Mouse (Mus musculus): ENCODE measurements around the gene Ccdc3.
"Not testable (repeated sequence)": the region's sequence is repeated elsewhere in the genome, so short reads cannot be mapped to it uniquely, and the experiment has no call there.

Ccdc3 gene

GRCm38 (mm10) chr2:5137500-5138286, at the start of gene Ccdc3:
Gene Ccdc3 (plus strand): TSS chr2:5137776.
- DNase-seq (ENCODE audit: low read depth, low spot score): no peak

- DNase-seq (ENCODE audit: low read depth, low spot score): not testable (repeated sequence)
These were observed 47.2 kb upstream of the Ccdc3 start for GRCm38 (mm10) chr2:5090385-5090784.

GRCm38 (mm10) chr2:5094876-5095275, 42.7 kb upstream of the Ccdc3 start:
- no peak for DNase-seq (ENCODE audit: low read depth, low spot score)

- DNase-seq (ENCODE audit: low read depth, low spot score): no peak
These were observed 42.3 kb upstream of the Ccdc3 start for GRCm38 (mm10) chr2:5095316-5095715.

- no peak for DNase-seq (ENCODE audit: low read depth, low spot score)
These were observed 39.7 kb upstream of the Ccdc3 start for GRCm38 (mm10) chr2:5097786-5098445.

- no peak for DNase-seq (ENCODE audit: low read depth, low spot score)
These were observed 38.4 kb upstream of the Ccdc3 start for GRCm38 (mm10) chr2:5099176-5099575.

- DNase-seq (ENCODE audit: low read depth, low spot score): no peak
These were observed 35.8 kb upstream of the Ccdc3 start for GRCm38 (mm10) chr2:5101743-5102245.

GRCm38 (mm10) chr2:5102891-5103290, 34.7 kb upstream of the Ccdc3 start:
- DNase-seq (ENCODE audit: low read depth, low spot score): no peak

GRCm38 (mm10) chr2:5112785-5113291, 24.7 kb upstream of the Ccdc3 start:
- DNase-seq (ENCODE audit: low read depth, low spot score): no peak

- no peak for DNase-seq (ENCODE audit: low read depth, low spot score)
These were observed 23.2 kb upstream of the Ccdc3 start for GRCm38 (mm10) chr2:5114386-5114785.

- no peak for DNase-seq (ENCODE audit: low read depth, low spot score)
These were observed 20.6 kb upstream of the Ccdc3 start for GRCm38 (mm10) chr2:5116856-5117532.

GRCm38 (mm10) chr2:5125506-5125905, 12.1 kb upstream of the Ccdc3 start:
- DNase-seq (ENCODE audit: low read depth, low spot score): no peak

- DNase-seq (ENCODE audit: low read depth, low spot score): no peak
These were observed 10.2 kb upstream of the Ccdc3 start for GRCm38 (mm10) chr2:5127369-5127768.

- no peak for DNase-seq (ENCODE audit: low read depth, low spot score)
These were observed 8.5 kb upstream of the Ccdc3 start for GRCm38 (mm10) chr2:5129099-5129498.

GRCm38 (mm10) chr2:5132046-5132445, 5.5 kb upstream of the Ccdc3 start:
- DNase-seq (ENCODE audit: low read depth, low spot score): no peak

- DNase-seq (ENCODE audit: low read depth, low spot score): no peak
These were observed 2.4 kb upstream of the Ccdc3 start for GRCm38 (mm10) chr2:5134959-5135743.

- no peak for DNase-seq (ENCODE audit: low read depth, low spot score)
These were observed 2.4 kb downstream of the Ccdc3 start for GRCm38 (mm10) chr2:5139961-5140360.

GRCm38 (mm10) chr2:5144446-5144845, 6.9 kb downstream of the Ccdc3 start:
- no peak for DNase-seq (ENCODE audit: low read depth, low spot score)

- DNase-seq (ENCODE audit: low read depth, low spot score): no peak
These were observed 10.3 kb downstream of the Ccdc3 start for GRCm38 (mm10) chr2:5147907-5148306.

- DNase-seq (ENCODE audit: low read depth, low spot score): no peak
These were observed 17.1 kb downstream of the Ccdc3 start for GRCm38 (mm10) chr2:5154711-5155110.

- no peak for DNase-seq (ENCODE audit: low read depth, low spot score)
These were observed 22.8 kb downstream of the Ccdc3 start for GRCm38 (mm10) chr2:5160236-5160848.

All from skeletal muscle tissue, adult 2 months (tissue).